Mouse (Mus musculus): ENCODE data around the gene Ltbp4.

Ltbp4 gene

DNA sequence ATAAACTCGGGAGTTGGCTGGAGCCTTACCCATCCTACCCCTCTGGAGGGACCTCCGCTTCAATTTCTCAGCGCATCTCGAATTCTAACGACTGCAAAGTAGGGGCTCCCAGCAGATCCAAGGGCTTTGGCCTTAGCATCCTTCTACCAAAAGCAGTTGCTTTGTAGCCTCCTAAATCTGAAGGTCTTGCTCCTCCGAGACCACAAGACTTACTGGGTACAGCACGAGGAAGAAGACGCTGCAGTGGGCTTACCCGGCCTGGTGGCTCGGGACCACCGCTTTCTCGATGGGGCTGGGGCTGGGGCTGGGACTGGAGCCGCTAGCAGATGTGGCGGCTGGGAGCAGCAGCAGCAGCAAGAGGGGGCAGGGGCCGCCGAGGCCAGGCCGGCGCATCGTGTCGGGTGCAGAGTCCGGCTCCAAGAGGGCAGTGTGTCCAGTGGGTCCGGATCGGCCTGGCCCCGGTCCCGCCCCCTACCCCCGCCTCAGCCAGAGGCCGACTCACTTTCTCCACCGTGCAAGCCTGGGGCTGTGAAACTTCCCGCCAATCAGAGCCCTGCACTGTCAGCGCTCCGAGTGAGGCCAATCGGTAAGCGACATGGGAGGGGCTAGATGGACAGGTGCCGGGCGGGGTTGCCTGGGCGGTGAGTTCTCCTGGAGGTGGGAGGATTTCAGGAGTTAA lies at the start of gene Ltbp4:
Gene Ltbp4, minus strand, starts transcription at position 518 of the 679 bp plus-strand sequence.
- DNase-seq: peak; percentile 44 to 56

DNA sequence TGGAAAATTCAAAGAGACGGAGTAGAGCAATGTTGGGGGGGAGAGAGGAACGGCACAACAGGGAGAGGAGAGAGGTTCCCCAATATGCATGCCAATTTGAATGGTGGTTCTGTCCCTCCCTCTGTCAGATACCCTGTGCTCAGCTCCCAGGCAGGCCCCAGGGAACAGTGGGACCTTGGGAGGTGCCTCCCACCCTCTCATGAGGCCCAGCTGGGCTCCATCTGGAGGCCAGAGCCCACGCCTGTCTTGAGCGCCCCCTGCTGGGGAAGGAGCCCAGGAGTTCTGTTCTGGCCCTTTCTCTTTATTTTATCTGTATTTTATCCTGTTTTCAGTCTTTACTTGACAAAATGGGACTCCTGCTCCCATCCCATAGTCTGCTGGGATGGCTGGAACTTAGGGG lies 47.2 kb upstream of the Ltbp4 start:
- peak; percentile 62 to 75 for DNase-seq

- DNase-seq: no peak
These were observed 46.6 kb upstream of the Ltbp4 start for GRCm38 (mm10) chr7:27384134-27384533.

DNA sequence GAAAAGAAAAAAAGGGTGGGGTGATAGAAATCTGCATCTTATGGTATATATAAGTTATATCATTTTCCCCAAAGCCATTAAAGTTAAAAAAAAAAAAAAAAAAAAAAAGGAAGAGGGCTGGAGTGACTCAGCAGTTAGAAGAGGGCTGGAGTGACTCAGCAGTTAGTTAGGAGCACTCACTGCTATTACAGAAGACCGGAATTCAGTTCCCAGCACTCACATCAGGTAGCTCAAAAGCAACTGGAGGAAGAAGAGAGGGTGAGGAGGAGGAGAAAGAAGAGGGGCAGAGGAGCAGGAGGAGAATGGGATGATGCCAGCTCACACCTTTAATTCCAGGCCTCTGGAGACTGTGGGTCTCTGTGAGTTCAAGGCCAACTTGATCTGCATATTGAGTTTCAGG lies 45.7 kb upstream of the Ltbp4 start:
- no peak for DNase-seq

GRCm38 (mm10) chr7:27381560-27381959 lies 44.1 kb upstream of the Ltbp4 start:
- DNase-seq: no peak

- no peak for DNase-seq
These were observed 43.5 kb upstream of the Ltbp4 start for GRCm38 (mm10) chr7:27381009-27381408.

GRCm38 (mm10) chr7:27379836-27380235 lies 42.3 kb upstream of the Ltbp4 start:
- DNase-seq: no peak

GRCm38 (mm10) chr7:27378431-27378830 lies 40.9 kb upstream of the Ltbp4 start:
- peak; percentile 53 for DNase-seq

- DNase-seq: no peak
These were observed 37.8 kb upstream of the Ltbp4 start for GRCm38 (mm10) chr7:27375274-27375673.

DNA sequence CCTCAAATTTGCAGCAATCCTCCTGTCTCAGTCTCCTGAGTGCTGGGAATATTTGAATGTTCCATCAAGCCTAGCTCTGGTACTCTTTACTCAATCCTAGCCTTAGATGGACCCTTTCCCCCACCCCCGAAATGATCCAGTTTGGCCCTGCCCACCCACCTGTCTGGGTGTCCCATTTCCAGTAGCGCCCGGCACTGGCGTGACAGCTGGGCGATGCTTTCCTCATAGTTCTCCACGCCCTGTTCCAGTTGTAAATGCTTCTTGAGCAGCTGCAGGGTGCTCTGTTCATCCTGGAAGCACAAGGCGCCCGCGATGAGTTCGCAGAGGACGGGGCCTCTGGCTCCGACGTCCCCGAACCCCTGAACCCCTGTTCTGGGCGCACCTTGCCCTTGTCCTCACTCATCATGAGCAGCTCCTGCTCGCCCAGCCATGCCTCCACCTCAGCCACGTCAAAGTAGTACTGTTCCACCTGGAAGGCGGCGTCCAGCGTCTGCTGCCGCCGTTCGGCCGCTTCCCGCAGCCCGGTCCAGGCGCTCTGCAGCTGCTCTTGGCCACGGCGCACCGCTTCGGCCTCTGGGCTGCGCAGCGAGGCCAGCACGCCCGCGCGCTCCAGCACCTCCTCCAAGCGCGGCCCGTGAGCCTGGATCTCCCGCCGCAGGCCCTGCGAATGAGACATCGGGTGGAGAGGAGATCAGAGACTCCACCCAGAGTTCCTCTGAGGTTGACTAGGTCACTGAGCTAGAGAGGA lies 34.4 kb upstream of the Ltbp4 start:
- no peak for DNase-seq

DNA sequence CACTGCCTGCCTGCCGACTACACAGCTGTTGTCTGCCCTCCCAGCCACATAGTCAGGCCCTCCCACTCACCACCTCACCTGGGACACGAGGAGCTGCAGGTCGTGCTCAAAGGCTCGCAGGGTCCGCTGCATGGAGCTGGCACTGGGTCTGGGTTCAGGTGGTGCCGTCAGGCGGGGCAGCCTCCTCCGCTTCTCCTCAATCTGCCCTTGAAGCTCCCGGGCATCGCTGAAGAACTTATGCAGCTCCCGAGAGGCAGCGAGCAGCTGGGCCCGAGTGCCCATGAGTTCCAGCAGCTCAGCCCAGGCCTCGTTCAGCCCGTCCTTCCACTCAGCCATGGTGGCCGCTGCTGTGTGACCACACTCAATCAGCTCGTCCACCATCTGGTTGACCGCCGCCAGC lies 31.6 kb upstream of the Ltbp4 start:
- no peak for DNase-seq

GRCm38 (mm10) chr7:27367976-27368375 lies 30.5 kb upstream of the Ltbp4 start:
- DNase-seq: no peak

- no peak for DNase-seq
These were observed 28.8 kb upstream of the Ltbp4 start for GRCm38 (mm10) chr7:27366082-27366844.

GRCm38 (mm10) chr7:27364379-27364778 lies 26.9 kb upstream of the Ltbp4 start:
- no peak for DNase-seq

- peak; percentile 99 to 100 for DNase-seq
These were observed 23.9 kb upstream of the Ltbp4 start for GRCm38 (mm10) chr7:27361283-27361946.

GRCm38 (mm10) chr7:27360749-27361148 lies 23.3 kb upstream of the Ltbp4 start:
- DNase-seq: no peak

- no peak for DNase-seq
These were observed 22.3 kb upstream of the Ltbp4 start for GRCm38 (mm10) chr7:27359706-27360358.

GRCm38 (mm10) chr7:27359162-27359561 lies 21.7 kb upstream of the Ltbp4 start:
- no peak for DNase-seq

DNA sequence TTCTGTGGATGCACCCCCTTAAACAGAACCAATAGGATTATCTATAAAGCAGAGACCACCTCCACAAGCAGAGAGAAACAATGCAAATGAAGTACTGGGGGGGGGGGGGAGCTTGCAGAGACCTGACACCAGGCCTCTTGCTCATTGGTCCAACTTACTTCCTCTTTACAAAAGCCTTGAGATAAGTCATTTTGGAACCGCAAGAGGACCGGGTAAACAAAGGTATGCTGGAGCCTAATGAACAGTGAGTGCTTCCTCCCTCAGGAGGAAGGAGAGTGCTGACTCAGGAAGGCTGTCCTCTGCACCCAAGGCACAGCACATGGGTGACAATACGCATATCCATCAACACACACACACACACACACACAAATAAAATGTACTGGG lies 20.1 kb upstream of the Ltbp4 start:
- DNase-seq: no peak

DNA sequence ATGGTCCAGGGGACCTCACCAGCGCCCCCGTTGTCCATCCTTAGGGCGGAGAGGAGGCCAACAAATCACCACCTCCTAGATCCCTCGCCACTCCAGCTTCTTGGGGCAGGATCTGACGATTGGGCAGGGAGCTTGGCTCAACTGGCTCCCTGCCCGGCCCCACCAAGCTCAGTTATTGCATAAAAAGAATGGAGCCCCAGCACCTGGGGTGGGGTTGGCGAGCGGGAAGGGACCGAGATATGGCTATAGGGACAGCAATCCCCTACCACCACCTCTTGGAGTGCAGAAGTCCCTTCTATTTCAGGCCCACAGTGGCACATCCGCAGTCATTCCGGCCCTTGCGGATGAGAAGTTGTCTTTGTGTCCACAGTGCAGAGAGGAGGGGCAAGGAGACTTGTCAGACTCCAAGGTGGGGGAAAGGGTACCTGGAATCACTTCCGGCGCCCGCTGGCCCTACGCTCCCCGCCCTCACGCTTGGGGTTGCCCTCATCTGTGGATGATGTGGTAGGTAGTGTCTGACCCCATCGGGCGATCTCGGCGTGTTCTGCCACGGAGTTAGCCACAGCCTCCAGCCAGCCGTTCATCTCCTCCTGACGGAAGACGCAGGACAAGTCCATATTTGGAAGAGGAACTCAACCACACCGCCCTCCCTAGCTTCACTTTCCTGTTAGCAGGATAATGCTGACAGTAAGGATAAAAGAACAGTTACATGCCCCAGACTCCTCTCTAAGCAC lies 19.5 kb upstream of the Ltbp4 start, which contains the start of gene Gm20479:
Gene Gm20479, minus strand, starts transcription at position 559 of the 734 bp plus-strand sequence.
- peak in 1 of 2 experiments; percentile 60 for DNase-seq

DNA sequence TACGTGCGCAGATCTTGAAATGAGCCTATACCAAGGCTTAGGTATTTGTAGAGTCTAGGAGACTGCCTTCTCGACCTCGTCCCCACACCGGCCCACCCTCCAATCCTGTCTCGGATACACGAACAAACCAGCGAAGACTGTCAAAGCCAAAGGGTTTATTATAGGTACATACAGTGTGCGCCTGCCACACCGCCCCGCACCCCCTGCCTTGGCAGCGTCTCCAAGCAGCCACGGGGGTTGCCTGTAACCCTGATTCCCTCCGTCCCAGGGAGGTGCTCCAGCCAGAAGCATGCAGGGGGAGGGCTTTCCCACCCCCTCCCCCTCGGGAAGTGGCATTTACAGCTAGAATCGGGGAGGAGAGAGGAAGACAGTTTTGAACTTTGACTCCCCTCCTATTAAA lies 18.8 kb upstream of the Ltbp4 start:
- DNase-seq: peak; percentile 61 to 65

GRCm38 (mm10) chr7:27355745-27356240 lies 18.3 kb upstream of the Ltbp4 start, which contains the start of gene Shkbp1:
Shkbp1 (minus strand) TSS chr7:27356019.
- DNase-seq: peak; percentile 91 to 92

All from lung, postnatal 4 days (tissue).